Mouse (Mus musculus) kidney, adult 8-10 months (tissue): ENCODE measurements around the gene 6430571L13Rik.

ENCODE experiments used
- DNase-seq, 2 experiments: peaks; one replicate each; pipeline ENCODE4 v3.0.0; 2022

6430571L13Rik gene

GRCm38 (mm10) chr9:107340911-107341645 is 676 bp downstream of the 6430571L13Rik start:
- no peak for DNase-seq

GRCm38 (mm10) chr9:107342201-107342709 is 1.9 kb downstream of the 6430571L13Rik start:
- no peak for DNase-seq

GRCm38 (mm10) chr9:107343146-107343943 is 2.9 kb downstream of the 6430571L13Rik start:
- peak in 1 of 2 experiments; percentile 26 for DNase-seq

GRCm38 (mm10) chr9:107344027-107344426 is 3.6 kb downstream of the 6430571L13Rik start:
- DNase-seq: no peak

GRCm38 (mm10) chr9:107346081-107346480 is 5.7 kb downstream of the 6430571L13Rik start:
- DNase-seq: no peak

GRCm38 (mm10) chr9:107347586-107348183 is 7.3 kb downstream of the 6430571L13Rik start:
- DNase-seq: no peak

- DNase-seq: no peak
These were observed 8.9 kb downstream of the 6430571L13Rik start for GRCm38 (mm10) chr9:107349321-107349720.

GRCm38 (mm10) chr9:107354826-107355225 is 14.4 kb downstream of the 6430571L13Rik start:
- DNase-seq: no peak

- peak in 1 of 2 experiments; percentile 77 for DNase-seq
These were observed 15.7 kb downstream of the 6430571L13Rik start for GRCm38 (mm10) chr9:107355870-107356765.

GRCm38 (mm10) chr9:107357651-107358050 is 17.2 kb downstream of the 6430571L13Rik start:
- DNase-seq: peak in 1 of 2 experiments; percentile 81

GRCm38 (mm10) chr9:107360989-107361388 is 20.6 kb downstream of the 6430571L13Rik start:
- no peak for DNase-seq

GRCm38 (mm10) chr9:107366644-107367043 is 26.2 kb downstream of the 6430571L13Rik start:
- peak; percentile 26 to 53 for DNase-seq

- DNase-seq: no peak
These were observed 27.9 kb downstream of the 6430571L13Rik start for GRCm38 (mm10) chr9:107368302-107368701.

- DNase-seq: no peak
These were observed 29.1 kb downstream of the 6430571L13Rik start for GRCm38 (mm10) chr9:107369270-107370105.

- DNase-seq: no peak
These were observed 29.7 kb downstream of the 6430571L13Rik start for GRCm38 (mm10) chr9:107370106-107370463.

GRCm38 (mm10) chr9:107372441-107372840 is 32.0 kb downstream of the 6430571L13Rik start:
- DNase-seq: no peak

GRCm38 (mm10) chr9:107374623-107375022 is 34.2 kb downstream of the 6430571L13Rik start:
- DNase-seq: peak in 1 of 2 experiments; percentile 16

GRCm38 (mm10) chr9:107375451-107375850 is 35.0 kb downstream of the 6430571L13Rik start:
- DNase-seq: no peak

GRCm38 (mm10) chr9:107377961-107378512 is 37.6 kb downstream of the 6430571L13Rik start:
- no peak for DNase-seq

- no peak for DNase-seq
These were observed 41.3 kb downstream of the 6430571L13Rik start for GRCm38 (mm10) chr9:107381723-107382122.

- DNase-seq: no peak
These were observed 44.0 kb downstream of the 6430571L13Rik start for GRCm38 (mm10) chr9:107384396-107384795.
